Mouse (Mus musculus) embryonic facial prominence, embryonic 13.5 days (tissue): ENCODE results near the gene Cpsf4. TPM values are rescaled to one million over a fixed set of nuclear protein-coding genes. Genes with fewer than 3 reads are reported as not detected.

Experiments used
- ATAC-seq: fragments of 200-750 bp; cut with Nextera tagmentation; 2 replicates; pipeline ENCODE4 v1.8.0; 2017; ENCODE audit warnings: low read depth; ENCODE audit not compliant: insufficient number of reproducible peaks, insufficient read depth, low FRiP score, low TSS enrichment
- H3K27ac ChIP-seq: fragments of 300-500 bp; sonication (generic); 2 replicates; pipeline ENCODE4 v1.5.1; 2015; ENCODE audit warnings: moderate library complexity, mild to moderate bottlenecking, inconsistent platforms
- H3K27me3 ChIP-seq: fragments of 300-500 bp; sonication (generic); 2 replicates; pipeline ENCODE4 v1.6.1; 2015; ENCODE audit warnings: mild to moderate bottlenecking, inconsistent platforms
- H3K36me3 ChIP-seq: fragments of 300-500 bp; sonication (generic); 2 replicates; pipeline ENCODE4 v1.6.1; 2015; ENCODE audit warnings: mild to moderate bottlenecking, inconsistent platforms
- H3K4me1 ChIP-seq: fragments of 300-500 bp; sonication (generic); 2 replicates; pipeline ENCODE4 v1.6.1; 2015; ENCODE audit warnings: inconsistent platforms
- H3K4me2 ChIP-seq: fragments of 300-500 bp; sonication (generic); 2 replicates; pipeline ENCODE4 v1.6.1; 2015; ENCODE audit warnings: moderate library complexity, mild to moderate bottlenecking, inconsistent platforms
- H3K4me3 ChIP-seq: fragments of 300-500 bp; sonication (generic); 2 replicates; pipeline ENCODE4 v1.5.1; 2015; ENCODE audit warnings: mild to moderate bottlenecking, inconsistent platforms
- H3K9ac ChIP-seq: fragments of 300-500 bp; sonication (generic); 2 replicates; pipeline ENCODE4 v1.6.1; 2015; ENCODE audit warnings: mild to moderate bottlenecking, inconsistent platforms
- H3K9me3 ChIP-seq: fragments of 300-500 bp; sonication (generic); 2 replicates; pipeline ENCODE4 v1.6.1; 2016; ENCODE audit warnings: inconsistent platforms
- WGBS: fragments of 180-500 bp; shearing (Covaris S2); methylation state at CpG from one replicate; pipeline ENCODE4 v1.1.7; 2015; ENCODE audit warnings: mixed read lengths; 5-methylcytosine and 5-hydroxymethylcytosine counted together
- polyA plus RNA-seq: library from polyadenylated mRNA; unstranded; fragments of >200 nt; fragmentation: Nextera tagmentation; extraction: Ambion mirVana; gene quantifications from 2 replicates; pipeline ENCODE4 v1.2.1, GENCODE M21; 2015

The Cpsf4 gene
- polyA plus RNA-seq, 1 experiment from 2014 or later = 58.7 TPM

GRCm38 (mm10) chr5:145189416-145189815 lies 22.4 kb downstream of the Cpsf4 start:
- 97% methylated on average over 6 of the region's 6 CpGs for WGBS

GRCm38 (mm10) chr5:145190373-145190772 lies 23.4 kb downstream of the Cpsf4 start:
- 40% methylated on average over 5 of the region's 5 CpGs for WGBS

More at GRCm38 (mm10) chr5:145189416-145189815, 22.4 kb downstream of the Cpsf4 start:
- Histone ChIP-seq H3K9me3 (no peaks in the 10 kb centered on the region), H3K36me3 (peaks cover 45% of the 10 kb centered on the region), H3K9ac (no peak overlapping the region), H3K4me2 (0 out of 2 replicates have a peak overlapping the region, but pooled peaks have one; percentile 81), H3K4me3 (no peak overlapping the region), H3K27me3 (no peaks in the 10 kb centered on the region), H3K4me1 (peaks cover 19% of the 10 kb centered on the region), H3K27ac (no peak overlapping the region)
- no peak for ATAC-seq

GRCm38 (mm10) chr5:145190875-145191798 lies 24.1 kb downstream of the Cpsf4 start:
- ATAC-seq = peak; percentile 69; the same call in 1 of the 2 replicates
- H3K9ac ChIP-seq = peak overlapping the region; percentile 98
- peak overlapping the region; percentile 90 for H3K4me3 ChIP-seq
- peaks cover 47% of the 10 kb centered on the region for H3K36me3 ChIP-seq
- no peaks in the 10 kb centered on the region for H3K27me3 ChIP-seq
- WGBS = under 1% methylated on average over 41 of the region's 41 CpGs
- peak overlapping the region; percentile 82 for H3K27ac ChIP-seq
- no peaks in the 10 kb centered on the region for H3K9me3 ChIP-seq
- peaks cover 19% of the 10 kb centered on the region for H3K4me1 ChIP-seq
- peak overlapping the region; percentile 81 for H3K4me2 ChIP-seq

More at GRCm38 (mm10) chr5:145190373-145190772, 23.4 kb downstream of the Cpsf4 start:
- H3K27ac ChIP-seq = no peak overlapping the region
- peak overlapping the region; percentile 90 for H3K4me3 ChIP-seq
- peaks cover 47% of the 10 kb centered on the region for H3K36me3 ChIP-seq
- H3K9me3 ChIP-seq = no peaks in the 10 kb centered on the region
- H3K4me2 ChIP-seq = peak overlapping the region; percentile 81
- H3K27me3 ChIP-seq = no peaks in the 10 kb centered on the region
- H3K9ac ChIP-seq = peak overlapping the region; percentile 98
- no peak for ATAC-seq
- peaks cover 19% of the 10 kb centered on the region for H3K4me1 ChIP-seq

- no peak for ATAC-seq
- Histone ChIP-seq H3K36me3 (peaks cover 45% of the 10 kb centered on the region), H3K4me1 (peaks cover 19% of the 10 kb centered on the region), H3K4me2 (peak within 1 kb of the TSS; percentile 81), H3K9me3 (no peaks in the 10 kb centered on the region), H3K27ac (peak within 1 kb of the TSS; percentile 82), H3K9ac (peak within 1 kb of the TSS; percentile 98), H3K4me3 (peak within 1 kb of the TSS; percentile 90), H3K27me3 (no peaks in the 10 kb centered on the region)
- 88% methylated on average over 2 of the region's 2 CpGs for WGBS
These were observed 24.9 kb downstream of the Cpsf4 start, which contains the start of gene Atp5j2 for GRCm38 (mm10) chr5:145191962-145192361. TSS of gene Atp5j2 (minus strand) at chr5:145192062.

GRCm38 (mm10) chr5:145200387-145200786 lies 33.4 kb downstream of the Cpsf4 start:
- no peak overlapping the region for H3K9ac ChIP-seq
- no peaks in the 10 kb centered on the region for H3K27me3 ChIP-seq
- H3K9me3 ChIP-seq = no peaks in the 10 kb centered on the region
- peak overlapping the region; percentile 87; the same call in 1 of the 2 replicates for H3K4me3 ChIP-seq
- peak overlapping the region; percentile 99 for H3K4me2 ChIP-seq
- no peak for ATAC-seq
- WGBS = 74% methylated on average over 7 of the region's 7 CpGs
- H3K36me3 ChIP-seq = peaks cover 20% of the 10 kb centered on the region
- peaks cover 15% of the 10 kb centered on the region for H3K4me1 ChIP-seq
- H3K27ac ChIP-seq = no peak overlapping the region

GRCm38 (mm10) chr5:145201321-145201991 lies 34.4 kb downstream of the Cpsf4 start, which contains the start of gene Zkscan14:
TSS of gene Zkscan14 (minus strand) at chr5:145201868.
- H3K27ac ChIP-seq = peak within 1 kb of the TSS; percentile 66; the same call in 1 of the 2 replicates
- H3K9ac ChIP-seq = peak within 1 kb of the TSS; percentile 86
- peak within 1 kb of the TSS; percentile 87 for H3K4me3 ChIP-seq
- ATAC-seq = no peak
- WGBS = 2% methylated on average over 37 of the region's 37 CpGs
- peaks cover 23% of the 10 kb centered on the region for H3K4me1 ChIP-seq
- H3K9me3 ChIP-seq = no peaks in the 10 kb centered on the region
- peaks cover 9% of the 10 kb centered on the region; the same call in 1 of the 2 replicates for H3K36me3 ChIP-seq
- H3K27me3 ChIP-seq = no peaks in the 10 kb centered on the region
- H3K4me2 ChIP-seq = peak within 1 kb of the TSS; percentile 99

GRCm38 (mm10) chr5:145202446-145202845 lies 35.4 kb downstream of the Cpsf4 start:
- Histone ChIP-seq H3K36me3 (peaks cover 11% of the 10 kb centered on the region; the same call in 1 of the 2 replicates), H3K27me3 (no peaks in the 10 kb centered on the region), H3K4me2 (no peak overlapping the region), H3K9me3 (no peaks in the 10 kb centered on the region), H3K9ac (no peak overlapping the region), H3K27ac (no peak overlapping the region), H3K4me1 (peaks cover 23% of the 10 kb centered on the region), H3K4me3 (no peak overlapping the region)
- ATAC-seq = no peak
- 53% methylated on average over 3 of the region's 3 CpGs for WGBS

GRCm38 (mm10) chr5:145203936-145204691 lies 37.1 kb downstream of the Cpsf4 start, which contains the start of gene Zkscan5:
TSS of gene Zkscan5 (plus strand) at chr5:145204562.
- peak within 1 kb of the TSS; percentile 59 for H3K4me2 ChIP-seq
- peak within 1 kb of the TSS; percentile 59 for H3K4me3 ChIP-seq
- peak within 1 kb of the TSS; percentile 93 for H3K27ac ChIP-seq
- peak; percentile 96 for ATAC-seq
- peaks cover 23% of the 10 kb centered on the region for H3K4me1 ChIP-seq
- WGBS = under 1% methylated on average over 22 of the region's 22 CpGs
- no peaks in the 10 kb centered on the region for H3K9me3 ChIP-seq
- H3K27me3 ChIP-seq = no peaks in the 10 kb centered on the region
- H3K36me3 ChIP-seq = peaks cover 18% of the 10 kb centered on the region
- H3K9ac ChIP-seq = peak within 1 kb of the TSS; percentile 73

- WGBS = 26% methylated on average over 9 of the region's 9 CpGs
- Histone ChIP-seq H3K9me3 (no peaks in the 10 kb centered on the region), H3K4me1 (peaks cover 23% of the 10 kb centered on the region), H3K27me3 (no peaks in the 10 kb centered on the region), H3K36me3 (peaks cover 26% of the 10 kb centered on the region), H3K4me2 (peak overlapping the region; percentile 59), H3K9ac (peak overlapping the region; percentile 65), H3K27ac (0 out of 2 replicates have a peak overlapping the region, but pooled peaks have one; percentile 22), H3K4me3 (peak overlapping the region; percentile 59)
- no peak for ATAC-seq
These were observed 38.0 kb downstream of the Cpsf4 start for GRCm38 (mm10) chr5:145205041-145205440.

- H3K27me3 ChIP-seq = no peaks in the 10 kb centered on the region
- 94% methylated on average over 6 of the region's 6 CpGs for WGBS
- peaks cover 49% of the 10 kb centered on the region for H3K36me3 ChIP-seq
- H3K9ac ChIP-seq = no peak overlapping the region
- ATAC-seq = no peak
- H3K9me3 ChIP-seq = no peaks in the 10 kb centered on the region
- H3K4me1 ChIP-seq = peaks cover 12% of the 10 kb centered on the region
- H3K4me3 ChIP-seq = no peak overlapping the region
- no peak overlapping the region for H3K27ac ChIP-seq
- no peak overlapping the region for H3K4me2 ChIP-seq
These were observed 40.4 kb downstream of the Cpsf4 start for GRCm38 (mm10) chr5:145207385-145207784.
